Mouse (Mus musculus) left cerebral cortex, adult 2 months (tissue): Measurements from ENCODE around the gene Nav3. TPM values are rescaled to one million over a fixed set of nuclear protein-coding genes. Genes with fewer than 3 reads are reported as not detected.

Source experiments
- DNase-seq, 2 experiments: peaks; one replicate each; pipeline ENCODE4 v3.0.0; 2021 to 2022; ENCODE audit warnings: low spot score in 2 of 2, mixed read lengths in 1 of 2; ENCODE audit errors: extremely low spot score in 1 of 2
- H3K27ac ChIP-seq: fragments of 200-600 bp; 2 replicates; pipeline ENCODE4 v1.8.1; 2022
- H3K4me3 ChIP-seq: fragments of 200-600 bp; 2 replicates; pipeline ENCODE4 v1.8.1; 2022
- CTCF ChIP-seq: fragments of 200-600 bp; IDR thresholded peaks from 2 replicates; pipeline ENCODE4 v1.8.1; 2022; ENCODE audit warnings: antibody characterized with exemption, mild to moderate bottlenecking, moderate library complexity
- intact Hi-C: fragments of 180-260 bp; cut with DNase I; formaldehyde crosslinking; loops from one replicate; pipeline ENCODE4 v1.15.1; 2025
- total RNA-seq, 2 experiments: library from RNA; stranded (reverse); gene quantifications; 2 replicates each; pipeline ENCODE4 v1.2.3; 2021

Nav3 gene
- total RNA-seq, 2 experiments from 2014 or later = 116 to 136 TPM

- TF ChIP-seq CTCF = no peak
- intact Hi-C loops = no loop called here
- Histone ChIP-seq H3K27ac (no peak overlapping the region), H3K4me3 (no peak overlapping the region)
- no peak for DNase-seq
Observed at GRCm38 (mm10) chr10:110162596-110162995, 293.4 kb downstream of the Nav3 start.

DNA sequence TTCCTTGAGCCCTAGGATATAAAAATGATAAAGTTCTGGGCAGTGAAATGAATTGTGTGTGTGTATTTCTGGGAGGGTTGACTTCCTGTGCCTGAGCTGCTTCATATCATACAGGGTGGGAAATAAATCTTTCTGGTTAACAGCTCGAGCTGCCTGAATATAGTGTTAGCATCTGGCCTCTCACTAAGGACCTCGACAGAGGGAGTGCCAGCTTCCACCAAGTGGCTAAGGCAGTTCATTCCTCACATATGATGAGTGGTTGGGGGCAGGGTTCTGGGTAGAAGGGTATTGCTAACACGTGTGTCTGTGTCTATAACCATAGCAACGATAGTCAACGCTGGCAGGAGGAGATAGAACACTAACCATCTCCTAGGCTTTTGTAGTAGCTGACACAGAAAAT, 295.1 kb downstream of the Nav3 start:
- no peak for TF ChIP-seq CTCF
- H3K4me3 ChIP-seq = no peak overlapping the region
- intact Hi-C loops = no loop called here
- H3K27ac ChIP-seq = no peak overlapping the region
- DNase-seq = no peak

DNA sequence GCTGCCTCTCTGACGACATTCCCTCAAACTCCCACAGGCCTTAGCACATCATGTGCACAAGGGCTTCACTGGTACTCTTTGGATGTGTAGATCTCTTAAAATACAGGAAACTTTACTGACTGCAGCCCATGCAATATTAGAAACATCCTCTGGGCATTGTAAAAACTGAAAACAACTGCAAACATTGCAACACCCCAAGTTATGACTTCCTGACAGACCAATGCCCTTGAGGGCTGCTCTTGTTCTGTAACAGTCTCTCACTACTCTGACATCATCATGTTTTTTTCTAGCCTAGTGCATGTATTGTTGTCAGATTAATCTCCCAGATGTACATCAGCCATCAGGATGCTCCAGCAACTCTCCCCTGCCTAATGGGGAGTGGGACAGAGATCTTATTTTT, 296.5 kb downstream of the Nav3 start:
- H3K27ac ChIP-seq = no peak overlapping the region
- intact Hi-C loops = no loop called here
- DNase-seq = no peak
- TF ChIP-seq CTCF = no peak
- no peak overlapping the region for H3K4me3 ChIP-seq

GRCm38 (mm10) chr10:110158122-110158521, 297.9 kb downstream of the Nav3 start:
- intact Hi-C loops = no loop called here

DNA sequence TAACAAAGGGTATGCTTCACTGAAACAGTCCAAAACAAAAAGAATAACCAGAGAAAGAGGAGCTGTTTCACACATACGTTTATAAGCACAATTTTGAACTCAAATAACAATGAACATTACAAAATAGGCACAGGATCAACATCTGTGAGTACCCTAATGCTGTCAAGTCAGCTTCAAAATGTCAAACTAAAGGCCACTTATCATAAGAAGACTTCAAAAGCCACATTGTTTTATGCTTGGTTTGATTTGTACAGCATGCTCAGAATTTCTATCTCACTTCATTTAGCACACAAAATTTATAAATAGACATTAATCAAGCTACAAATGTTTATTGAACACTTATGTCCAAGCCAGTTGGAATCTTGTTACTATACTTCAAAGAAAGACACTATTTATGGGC, 299.6 kb downstream of the Nav3 start:
- intact Hi-C loops = no loop called here
- H3K4me3 ChIP-seq = no peak overlapping the region
- DNase-seq = no peak
- TF ChIP-seq CTCF = no peak
- no peak overlapping the region for H3K27ac ChIP-seq

More at GRCm38 (mm10) chr10:110158122-110158521, 297.9 kb downstream of the Nav3 start:
- no peak for TF ChIP-seq CTCF
- no peak overlapping the region for H3K27ac ChIP-seq
- no peak for DNase-seq
- H3K4me3 ChIP-seq = no peak overlapping the region

GRCm38 (mm10) chr10:110155494-110155893, 300.5 kb downstream of the Nav3 start:
- intact Hi-C loops = no loop called here
- no peak overlapping the region for H3K27ac ChIP-seq
- no peak for DNase-seq

GRCm38 (mm10) chr10:110154873-110155237, 301.1 kb downstream of the Nav3 start:
- Histone ChIP-seq H3K4me3 (no peak overlapping the region), H3K27ac (no peak overlapping the region)
- intact Hi-C loops = no loop called here
- no peak for DNase-seq
- TF ChIP-seq CTCF = no peak

More at GRCm38 (mm10) chr10:110155494-110155893, 300.5 kb downstream of the Nav3 start:
- no peak for TF ChIP-seq CTCF
- no peak overlapping the region for H3K4me3 ChIP-seq

DNA sequence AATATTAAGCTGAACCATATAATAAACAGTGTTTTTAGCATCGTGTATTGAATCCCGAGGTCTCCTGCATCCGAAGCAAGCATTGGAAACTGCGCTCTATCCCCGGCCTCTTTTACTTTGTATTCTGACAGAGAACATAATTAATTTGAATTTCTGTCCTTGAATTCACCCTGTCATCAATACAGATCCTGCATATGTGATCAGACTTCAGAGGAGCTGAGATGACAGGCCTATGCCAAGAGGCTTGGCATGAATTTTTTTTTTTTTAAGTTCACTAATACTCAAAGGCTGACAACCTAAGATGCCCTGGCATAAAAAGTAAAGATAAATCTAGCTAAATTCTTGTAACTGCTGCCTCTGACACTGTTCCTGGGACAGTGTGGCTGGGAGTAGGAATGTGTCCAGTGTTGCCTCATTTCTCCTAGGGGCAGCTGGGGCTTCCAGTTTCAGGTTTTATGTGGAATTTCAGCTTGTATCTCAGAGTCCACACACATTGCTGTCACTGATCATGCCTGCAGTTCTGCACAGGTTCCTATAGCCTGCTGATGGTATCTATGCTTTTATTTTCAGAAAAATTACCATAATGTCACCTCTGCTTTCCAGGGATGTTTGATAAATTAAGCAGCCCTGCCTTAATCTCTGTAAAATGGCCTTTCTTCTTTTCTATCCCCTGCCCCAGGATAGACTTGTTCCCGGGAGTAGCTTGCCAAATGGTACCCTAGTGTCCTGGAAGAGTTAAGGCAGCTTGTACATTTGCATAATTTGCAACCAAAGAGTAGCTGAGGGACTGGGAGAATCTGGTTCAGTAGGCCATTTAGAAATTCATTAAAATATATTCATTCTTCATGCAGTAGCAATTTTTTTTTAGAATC, 301.8 kb downstream of the Nav3 start:
- no peak for DNase-seq
- Histone ChIP-seq H3K27ac (no peak overlapping the region), H3K4me3 (no peak overlapping the region)
- intact Hi-C loops = no loop called here
- peak; percentile 5 for TF ChIP-seq CTCF

GRCm38 (mm10) chr10:110120572-110120971, 335.4 kb downstream of the Nav3 start:
- intact Hi-C loops = no loop called here
- Histone ChIP-seq H3K27ac (no peak overlapping the region), H3K4me3 (no peak overlapping the region)
- no peak for DNase-seq
- peak; percentile 14 for TF ChIP-seq CTCF

- Histone ChIP-seq H3K27ac (no peak overlapping the region), H3K4me3 (no peak overlapping the region)
- intact Hi-C loops = no loop called here
- TF ChIP-seq CTCF = no peak
- no peak for DNase-seq
Observed at GRCm38 (mm10) chr10:110117341-110117740, 338.7 kb downstream of the Nav3 start.

DNA sequence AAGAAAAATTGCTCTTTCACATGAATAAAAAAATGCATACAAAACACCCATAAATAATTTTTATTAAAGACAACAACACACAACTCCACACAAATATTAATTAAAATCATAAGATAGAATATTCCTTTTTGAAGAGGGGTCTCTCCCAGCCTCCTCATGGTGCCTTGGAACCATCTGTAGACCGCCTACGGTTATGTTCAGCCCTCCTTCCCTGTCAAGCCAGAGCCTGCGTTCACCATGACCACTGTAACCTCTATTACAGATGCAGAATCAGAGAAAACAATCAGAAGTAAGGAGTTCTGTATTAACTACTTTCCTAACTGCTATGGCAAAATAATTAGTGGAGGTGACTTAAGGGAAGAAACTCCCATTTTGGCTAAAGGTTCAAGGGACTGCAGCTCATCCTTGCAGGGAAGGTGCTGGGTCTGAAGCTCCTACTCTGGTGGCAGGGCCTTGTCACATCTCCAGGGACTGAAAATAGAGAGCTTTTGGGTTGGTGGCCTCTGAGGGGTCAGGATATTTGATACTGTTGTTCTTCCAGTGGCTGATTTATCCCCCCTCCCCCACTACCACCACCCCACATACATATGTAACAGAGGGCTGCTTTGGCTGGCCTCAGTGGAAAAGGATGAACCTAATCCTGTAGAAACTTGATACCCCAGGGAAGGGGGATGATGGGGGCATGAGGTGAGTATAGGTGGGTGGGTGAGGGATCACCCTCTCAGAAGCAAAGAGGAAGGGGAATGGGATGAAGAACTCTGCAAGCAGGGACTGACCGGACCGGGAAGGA, 343.1 kb downstream of the Nav3 start:
- no peak for DNase-seq
- Histone ChIP-seq H3K27ac (no peak overlapping the region), H3K4me3 (no peak overlapping the region)
- no peak for TF ChIP-seq CTCF
- intact Hi-C loops = no loop called here

GRCm38 (mm10) chr10:110103255-110103654, 352.7 kb downstream of the Nav3 start:
- no peak for DNase-seq
- no peak for TF ChIP-seq CTCF
- H3K4me3 ChIP-seq = no peak overlapping the region
- H3K27ac ChIP-seq = no peak overlapping the region
- intact Hi-C loops = no loop called here

- intact Hi-C loops = no loop called here
- TF ChIP-seq CTCF = no peak
- Histone ChIP-seq H3K27ac (no peak overlapping the region), H3K4me3 (no peak overlapping the region)
- no peak for DNase-seq
Observed at GRCm38 (mm10) chr10:110102231-110102630, 353.8 kb downstream of the Nav3 start.
